Mouse (Mus musculus): ENCODE data around the gene Lmntd1.

DNA sequence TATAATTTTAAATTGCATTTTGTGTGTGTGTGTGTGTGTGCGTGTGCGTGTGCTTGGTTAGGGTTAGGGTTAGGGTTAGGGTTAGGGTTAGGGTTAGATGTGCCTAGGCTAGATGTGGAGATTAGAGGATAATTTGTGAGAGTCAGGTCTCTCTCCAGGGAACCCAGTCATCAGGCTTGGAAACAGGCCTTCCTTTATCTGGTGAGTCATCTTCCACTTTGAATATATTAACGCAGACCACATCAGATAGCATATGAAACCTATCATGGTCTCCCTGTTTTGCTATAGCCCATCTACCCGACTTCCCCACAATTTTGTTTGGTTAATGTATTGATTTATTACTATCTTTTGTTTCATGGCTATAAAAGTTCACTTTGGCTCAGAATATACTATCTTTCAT, 242.5 kb downstream of the Lmntd1 start:
- TF ChIP-seq POLR2A (IDR thresholded peaks at IDR 0.05; ENCODE audit: borderline replicate concordance, low read depth, low read length) (no peak), CTCF (IDR thresholded peaks at IDR 0.05; ENCODE audit: low read depth, low read length) (no peak)
